Mouse (Mus musculus) intestine, embryonic 14.5 days (tissue): ENCODE results near the gene Tepsin. TPM values are rescaled to one million over a fixed set of nuclear protein-coding genes. Genes with fewer than 3 reads are reported as not detected.

Source experiments
- ATAC-seq: fragments of 200-750 bp; cut with Nextera tagmentation; replicated peaks from 2 replicates; pipeline ENCODE4 v1.8.0; 2017; ENCODE audit warnings: low read depth, moderate number of reproducible peaks, moderate TSS enrichment, moderate library complexity; ENCODE audit not compliant: low FRiP score, low TSS enrichment
- DNase-seq: peaks from one replicate; pipeline ENCODE4 v3.0.0-alpha.2; 2018; ENCODE audit warnings: low spot score
- H3K27ac ChIP-seq: fragments of 300-500 bp; sonication (generic); 2 replicates; pipeline ENCODE4 v1.5.1; 2014; ENCODE audit warnings: low read depth, mild to moderate bottlenecking, control low read depth
- H3K27me3 ChIP-seq: fragments of 300-500 bp; sonication (generic); replicated peaks from 2 replicates; pipeline ENCODE4 v1.6.1; 2014; ENCODE audit warnings: low read length, control low read depth; ENCODE audit not compliant: control insufficient read depth, insufficient read depth
- H3K36me3 ChIP-seq: fragments of 300-500 bp; sonication (generic); 2 replicates; pipeline ENCODE4 v1.6.1; 2014; ENCODE audit warnings: low read length, control low read depth; ENCODE audit not compliant: control insufficient read depth, insufficient read depth
- H3K4me1 ChIP-seq: fragments of 300-500 bp; sonication (generic); replicated peaks from 2 replicates; pipeline ENCODE4 v1.6.1; 2014; ENCODE audit warnings: low read length, control low read depth, mixed read lengths; ENCODE audit not compliant: control insufficient read depth, insufficient read depth
- H3K4me2 ChIP-seq: fragments of 300-500 bp; sonication (generic); 2 replicates; pipeline ENCODE4 v1.6.1; 2014; ENCODE audit warnings: low read length
- H3K4me3 ChIP-seq: fragments of 300-500 bp; sonication (generic); 2 replicates; pipeline ENCODE4 v1.5.1; 2014; ENCODE audit warnings: low read depth, low read length, control low read depth, mixed read lengths
- H3K9ac ChIP-seq: fragments of 300-500 bp; sonication (generic); 2 replicates; pipeline ENCODE4 v1.6.1; 2014; ENCODE audit warnings: mild to moderate bottlenecking, low read length
- H3K9me3 ChIP-seq: fragments of 300-500 bp; sonication (generic); 2 replicates; pipeline ENCODE4 v1.6.1; 2016; ENCODE audit warnings: low read length, control low read depth; ENCODE audit not compliant: control insufficient read depth
- WGBS: fragments of 180-500 bp; shearing (Covaris S2); extraction: QIAGEN DNeasy Blood & Tissue Kit; methylation state at CpG from one replicate; pipeline ENCODE4 v1.1.7; 2014; 5-methylcytosine and 5-hydroxymethylcytosine counted together
- polyA plus RNA-seq: library from polyadenylated mRNA; unstranded; fragments of >200 nt; fragmentation: Nextera tagmentation; extraction: Ambion mirVana; gene quantifications from 2 replicates; pipeline ENCODE4 v1.2.1, GENCODE M21; 2014

Tepsin gene
- polyA plus RNA-seq = 13.3 and 16.5 TPM in 2 replicates

DNA sequence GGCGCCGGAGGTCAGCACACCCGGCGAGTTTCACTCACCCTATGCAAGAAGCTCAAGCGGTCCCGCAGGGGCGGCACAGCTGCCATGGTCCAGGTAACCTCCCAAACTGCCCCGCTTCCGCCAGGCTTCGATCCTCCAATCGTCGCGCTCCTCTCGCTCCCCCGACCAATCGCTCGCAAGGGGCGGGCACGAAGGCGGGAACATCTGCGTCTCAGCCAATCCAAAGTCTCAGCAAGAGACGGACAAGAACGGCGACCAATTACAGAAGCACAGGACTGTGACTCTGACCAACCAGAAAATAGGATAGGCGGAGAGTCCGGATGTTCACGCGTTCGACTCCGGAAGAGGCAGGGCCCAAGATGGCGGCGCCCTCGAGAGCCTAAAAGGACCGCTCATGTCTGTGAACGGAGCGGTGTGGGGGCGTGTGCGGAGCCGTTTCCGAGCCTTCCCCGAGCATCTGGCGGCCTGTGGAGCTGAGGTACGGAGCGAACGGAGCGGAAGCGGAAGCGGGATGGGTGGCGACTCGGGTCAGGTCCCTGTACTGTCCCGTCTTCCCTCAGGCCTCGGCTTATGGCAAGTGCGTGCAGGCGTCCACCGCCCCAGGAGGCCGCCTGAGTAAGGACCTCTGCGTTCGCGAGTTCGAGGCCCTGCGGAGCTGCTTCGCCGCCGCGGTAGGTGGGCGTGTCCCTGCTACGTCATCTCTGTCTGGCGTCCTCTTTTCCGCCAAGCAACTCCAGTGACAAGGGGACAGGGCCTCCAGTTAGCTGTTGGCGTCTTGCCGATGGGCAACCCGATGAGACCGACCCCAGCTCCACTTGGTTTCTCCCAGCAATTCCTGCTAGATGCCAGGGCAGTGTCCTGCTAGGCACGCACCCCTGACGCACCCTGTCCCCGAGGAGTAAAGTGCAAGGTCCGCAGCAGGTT is at the start of gene Tepsin, which contains the start of gene Ndufaf8:
Gene Tepsin, minus strand, starts transcription at position 144 of the 924 bp plus-strand sequence.
Gene Ndufaf8, plus strand, starts transcription at position 341 of the 924 bp plus-strand sequence.
- H3K4me2 ChIP-seq = peak within 1 kb of the TSS; percentile 69
- WGBS = under 1% methylated on average over 69 of the region's 77 CpGs

DNA sequence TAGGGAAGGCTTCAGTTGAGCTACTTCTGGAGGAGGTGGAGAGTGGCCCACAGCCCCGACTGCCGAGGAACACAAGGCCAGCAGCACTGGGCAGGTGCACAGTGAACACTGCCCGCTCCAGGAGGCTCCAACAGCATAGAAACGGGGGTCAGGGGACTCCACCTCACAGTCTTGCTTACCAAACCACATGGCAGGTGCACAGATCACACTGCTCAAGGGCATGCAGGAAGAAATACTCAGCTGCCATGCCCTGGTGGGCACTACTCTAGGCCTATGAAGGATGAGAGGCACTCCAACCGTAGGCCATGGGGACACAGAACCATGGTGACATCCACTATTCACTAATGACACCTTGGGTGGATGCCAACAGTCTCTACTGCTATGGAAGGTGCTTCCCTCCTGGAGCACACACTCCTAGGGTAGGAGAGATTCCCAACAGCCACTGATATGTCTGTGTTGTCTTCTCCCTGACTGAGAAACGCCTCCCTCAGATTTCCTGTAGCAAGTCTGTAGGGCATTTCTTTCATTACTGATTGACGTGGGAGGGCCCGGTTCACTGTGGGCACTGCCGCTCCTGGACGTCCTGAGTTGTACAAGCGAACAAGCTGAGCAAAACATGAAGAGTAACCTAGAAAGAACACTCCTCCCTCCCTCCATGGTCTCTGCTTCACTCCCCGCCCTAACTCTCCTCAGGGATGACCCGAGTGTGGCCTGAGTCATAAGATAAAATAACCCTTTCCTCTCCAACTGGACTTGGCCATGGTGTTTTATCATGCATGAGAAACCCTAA is 45.4 kb upstream of the Tepsin start:
- Histone ChIP-seq H3K4me1 (peaks cover 6% of the 10 kb centered on the region), H3K9me3 (no peaks in the 10 kb centered on the region), H3K4me3 (no peak overlapping the region), H3K27ac (no peak overlapping the region), H3K9ac (no peak overlapping the region), H3K27me3 (no peaks in the 10 kb centered on the region), H3K4me2 (no peak overlapping the region), H3K36me3 (peaks cover 22% of the 10 kb centered on the region; the same call in 1 of the 2 replicates)
- ATAC-seq (no peak), DNase-seq (no peak)
- WGBS = 65% methylated on average over 13 of the region's 13 CpGs

More for the DNA sequence above, at the start of gene Tepsin, which contains the start of gene Ndufaf8:
- peaks cover 15% of the 10 kb centered on the region for H3K4me1 ChIP-seq
- H3K4me3 ChIP-seq = peak within 1 kb of the TSS; percentile 82
- H3K27me3 ChIP-seq = no peaks in the 10 kb centered on the region
- peak; percentile 97 for ATAC-seq
- peak; percentile 100 for DNase-seq
- peaks cover 33% of the 10 kb centered on the region for H3K36me3 ChIP-seq
- peak within 1 kb of the TSS; percentile 77 for H3K9ac ChIP-seq
- H3K27ac ChIP-seq = peak within 1 kb of the TSS; percentile 91
- H3K9me3 ChIP-seq = no peaks in the 10 kb centered on the region

DNA sequence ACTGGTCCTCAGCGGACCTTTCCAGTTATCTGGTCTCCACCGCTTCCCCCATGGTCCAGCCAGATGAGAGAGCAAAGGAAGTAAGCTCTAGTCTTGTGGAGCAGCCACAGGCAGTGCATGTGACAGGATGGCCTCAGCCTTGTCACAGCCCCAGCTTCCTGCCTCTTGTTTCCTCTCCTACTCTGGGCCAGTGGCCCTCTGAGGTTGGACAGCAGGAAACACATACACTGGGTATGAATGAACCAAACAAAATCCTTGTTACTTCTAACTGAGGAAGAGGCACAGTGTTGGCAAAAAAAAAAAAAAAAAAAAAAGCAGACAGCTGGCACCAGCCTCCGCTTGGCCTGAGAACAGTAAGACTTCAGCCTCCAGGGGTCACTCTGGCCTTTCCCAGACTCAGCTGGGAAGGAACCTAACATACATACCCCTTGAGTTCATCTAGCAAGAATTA is 44.1 kb upstream of the Tepsin start:
- Histone ChIP-seq H3K36me3 (peaks cover 29% of the 10 kb centered on the region; the same call in 1 of the 2 replicates), H3K27me3 (no peaks in the 10 kb centered on the region), H3K9ac (no peak overlapping the region), H3K4me3 (no peak overlapping the region), H3K27ac (peak overlapping the region; percentile 54; the same call in 1 of the 2 replicates), H3K4me2 (no peak overlapping the region), H3K9me3 (no peaks in the 10 kb centered on the region), H3K4me1 (peaks cover 6% of the 10 kb centered on the region)
- 76% methylated on average over 3 of the region's 3 CpGs for WGBS
- ATAC-seq (no peak; the same call in 1 of the 2 replicates), DNase-seq (no peak)

DNA sequence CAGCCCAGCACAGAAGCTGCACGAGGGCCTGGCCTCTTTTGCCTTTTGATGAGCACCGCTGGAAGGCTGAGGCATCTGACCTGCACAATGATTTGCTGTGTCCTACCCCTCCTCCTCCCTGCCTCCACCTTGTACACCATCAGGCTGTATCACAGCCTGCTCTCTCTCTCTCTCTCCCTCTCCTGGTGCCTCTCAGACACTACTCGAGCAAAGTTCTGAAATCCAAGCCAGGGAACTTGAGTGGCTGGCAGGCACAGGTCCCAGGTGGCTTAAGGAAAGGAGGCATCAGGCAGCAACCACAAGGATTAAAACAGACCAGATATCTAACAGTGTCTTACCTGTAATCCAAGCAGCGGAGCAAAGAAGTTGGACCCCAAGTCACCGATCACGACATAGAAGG is 41.7 kb upstream of the Tepsin start:
- no peak for DNase-seq
- Histone ChIP-seq H3K9ac (no peak overlapping the region), H3K27ac (no peak overlapping the region), H3K4me2 (no peak overlapping the region), H3K4me1 (peaks cover 6% of the 10 kb centered on the region), H3K4me3 (no peak overlapping the region), H3K36me3 (peaks cover 17% of the 10 kb centered on the region; the same call in 1 of the 2 replicates), H3K27me3 (no peaks in the 10 kb centered on the region), H3K9me3 (no peaks in the 10 kb centered on the region)
- 76% methylated on average over 6 of the region's 6 CpGs for WGBS
- ATAC-seq = no peak

DNA sequence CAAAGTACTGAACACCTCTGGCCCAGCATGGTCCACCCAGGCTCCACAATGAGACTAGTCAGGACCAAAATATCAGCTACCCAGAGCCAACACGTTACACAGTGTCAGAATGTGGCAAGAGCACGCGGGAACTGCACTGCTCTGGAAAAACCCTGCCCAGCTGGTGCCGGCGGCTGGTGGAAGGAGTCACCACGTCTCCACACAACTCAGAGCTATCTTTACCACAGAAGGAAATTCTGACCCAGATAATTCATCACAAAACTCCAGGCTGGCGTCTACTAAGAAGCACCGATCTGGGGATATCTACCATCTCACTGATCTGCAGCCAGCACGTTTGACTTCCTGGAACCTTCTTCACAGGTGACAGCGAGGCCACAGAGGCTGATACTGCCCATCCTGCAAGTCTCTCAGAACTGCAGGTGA is 40.8 kb upstream of the Tepsin start:
- Histone ChIP-seq H3K27me3 (no peaks in the 10 kb centered on the region), H3K27ac (no peak overlapping the region), H3K36me3 (peaks cover 20% of the 10 kb centered on the region), H3K4me3 (no peak overlapping the region), H3K4me2 (no peak overlapping the region), H3K4me1 (peaks cover 6% of the 10 kb centered on the region), H3K9ac (no peak overlapping the region), H3K9me3 (no peaks in the 10 kb centered on the region)
- 85% methylated on average over 10 of the region's 10 CpGs for WGBS
- ATAC-seq = no peak
- DNase-seq = no peak

DNA sequence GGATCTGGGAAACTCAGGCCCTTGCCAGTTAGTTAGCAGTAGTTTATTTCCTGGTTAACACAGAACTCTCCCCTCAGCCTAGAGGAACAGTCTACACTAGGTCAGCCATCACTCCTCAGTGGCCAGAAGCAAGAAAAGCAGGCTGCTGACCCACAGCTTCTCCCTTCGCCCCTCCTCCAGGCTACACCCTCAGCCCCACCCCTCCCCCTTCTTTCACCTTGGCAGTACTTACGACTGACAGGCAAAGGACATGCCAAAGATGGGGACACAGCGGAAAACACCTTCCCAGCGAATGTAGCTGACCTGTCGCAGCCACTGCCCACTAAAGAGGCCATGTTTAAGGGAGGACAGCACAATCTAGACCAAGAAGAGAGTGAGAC is 39.1 kb upstream of the Tepsin start:
- H3K27me3 ChIP-seq = no peaks in the 10 kb centered on the region

DNA sequence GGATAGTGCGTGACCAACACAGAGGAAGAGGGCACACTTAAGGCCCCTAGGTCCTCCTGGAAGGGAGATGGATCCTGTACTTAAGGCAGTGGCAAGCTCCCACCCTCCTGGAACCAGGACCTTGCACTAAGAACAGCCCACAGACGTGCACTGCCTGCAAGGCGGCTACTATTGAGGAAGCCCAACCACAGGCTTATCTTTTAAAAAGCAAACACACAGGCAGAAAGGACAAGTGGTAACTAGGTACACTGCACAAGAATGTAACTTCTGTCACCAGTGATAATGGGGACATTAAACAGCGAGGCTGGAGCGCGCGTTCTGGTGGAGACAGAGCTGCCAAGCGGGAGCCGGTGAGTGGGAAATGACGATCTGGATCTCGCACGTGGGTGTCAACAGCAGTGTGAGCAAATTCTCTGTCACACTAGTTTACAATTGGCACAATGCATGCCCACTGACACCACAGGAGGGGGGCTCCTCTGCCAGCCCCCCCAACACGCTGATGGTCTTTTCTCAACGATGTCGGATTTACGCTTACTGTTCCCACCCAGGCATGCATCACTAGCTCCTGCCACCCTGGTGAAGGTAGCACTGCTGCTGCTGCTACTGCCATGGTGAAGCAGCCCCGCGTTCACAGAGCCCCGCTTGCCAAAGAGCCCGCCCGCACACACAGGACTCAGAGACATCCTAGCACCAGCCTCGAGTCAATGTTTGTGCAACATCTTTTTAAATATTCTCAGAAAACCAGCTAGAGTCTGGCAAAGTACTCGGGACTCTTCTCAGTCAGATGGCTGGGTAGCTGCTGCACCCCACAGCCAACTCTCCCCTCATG is 38.5 kb upstream of the Tepsin start:
- ATAC-seq (no peak; the same call in 1 of the 2 replicates), DNase-seq (peak; percentile 57)
- Histone ChIP-seq H3K27ac (no peak overlapping the region), H3K9ac (no peak overlapping the region), H3K27me3 (no peaks in the 10 kb centered on the region), H3K4me1 (no peaks in the 10 kb centered on the region), H3K9me3 (no peaks in the 10 kb centered on the region), H3K4me3 (no peak overlapping the region), H3K4me2 (no peak overlapping the region), H3K36me3 (peaks cover 34% of the 10 kb centered on the region)
- WGBS = 58% methylated on average over 23 of the region's 23 CpGs

More for the DNA sequence above, 39.1 kb upstream of the Tepsin start:
- no peak overlapping the region for H3K4me2 ChIP-seq
- no peak overlapping the region for H3K4me3 ChIP-seq
- H3K9ac ChIP-seq = no peak overlapping the region
- 37% methylated on average over 5 of the region's 5 CpGs for WGBS
- peaks cover 28% of the 10 kb centered on the region for H3K36me3 ChIP-seq
- DNase-seq (no peak), ATAC-seq (no peak)
- H3K9me3 ChIP-seq = no peaks in the 10 kb centered on the region
- H3K4me1 ChIP-seq = no peaks in the 10 kb centered on the region
- H3K27ac ChIP-seq = no peak overlapping the region

DNA sequence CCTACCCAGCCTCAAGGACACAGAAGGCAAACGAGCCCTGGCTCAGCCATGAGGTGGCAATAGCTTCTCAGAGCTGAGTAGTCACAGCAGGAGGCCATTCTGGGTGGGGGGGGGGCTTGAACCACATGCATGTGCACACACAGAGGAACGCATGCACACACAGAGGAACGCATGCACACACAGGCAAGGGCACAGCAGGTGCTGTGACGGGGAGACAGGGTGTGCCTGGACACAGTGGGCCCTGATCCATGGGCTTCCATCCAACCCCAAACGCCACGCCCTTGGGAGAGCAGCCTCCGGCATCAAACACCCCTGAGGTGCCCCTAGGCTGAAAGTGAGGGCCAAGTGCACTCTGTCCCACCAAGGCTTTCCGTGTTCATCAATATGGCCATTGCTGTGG is 37.7 kb upstream of the Tepsin start:
- Histone ChIP-seq H3K9ac (no peak overlapping the region), H3K27ac (no peak overlapping the region), H3K27me3 (no peaks in the 10 kb centered on the region), H3K4me1 (no peaks in the 10 kb centered on the region), H3K9me3 (no peaks in the 10 kb centered on the region), H3K36me3 (peaks cover 42% of the 10 kb centered on the region), H3K4me3 (no peak overlapping the region), H3K4me2 (no peak overlapping the region)
- DNase-seq = no peak
- 77% methylated on average over 8 of the region's 8 CpGs for WGBS
- ATAC-seq = no peak
